Mouse (Mus musculus) frontal cortex, postnatal 25 days (tissue): ENCODE data around the gene Foxp4.
A peak's percentile ranks its signal among the peaks of the same experiment; 100 is the strongest.

Source experiments
- DNase-seq, 2 experiments: peaks; one replicate each; pipeline ENCODE4 v3.0.0; 2022; ENCODE audit warnings: low spot score in 2 of 2

Gene Foxp4

DNA sequence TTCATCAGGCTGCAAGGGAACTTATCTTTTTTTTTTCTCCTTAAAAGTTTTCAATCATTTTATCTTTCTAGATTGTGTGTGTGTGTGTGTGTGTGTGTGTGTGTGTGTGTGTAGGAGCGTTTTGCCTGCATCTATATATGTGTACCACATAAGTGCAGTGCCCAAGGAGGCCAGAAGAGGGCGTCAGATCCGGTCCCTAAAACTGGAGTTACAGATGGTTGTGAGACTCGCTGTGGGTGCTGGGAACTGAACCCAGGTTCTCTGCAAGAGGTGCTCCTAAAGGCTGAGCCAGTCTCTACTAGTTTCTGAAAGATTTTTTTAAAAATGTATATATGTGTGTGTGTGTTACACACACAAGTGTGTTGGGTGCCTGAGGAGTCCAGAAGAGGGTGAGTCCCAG is 5.0 kb upstream of the Foxp4 start:
- DNase-seq: no peak

DNA sequence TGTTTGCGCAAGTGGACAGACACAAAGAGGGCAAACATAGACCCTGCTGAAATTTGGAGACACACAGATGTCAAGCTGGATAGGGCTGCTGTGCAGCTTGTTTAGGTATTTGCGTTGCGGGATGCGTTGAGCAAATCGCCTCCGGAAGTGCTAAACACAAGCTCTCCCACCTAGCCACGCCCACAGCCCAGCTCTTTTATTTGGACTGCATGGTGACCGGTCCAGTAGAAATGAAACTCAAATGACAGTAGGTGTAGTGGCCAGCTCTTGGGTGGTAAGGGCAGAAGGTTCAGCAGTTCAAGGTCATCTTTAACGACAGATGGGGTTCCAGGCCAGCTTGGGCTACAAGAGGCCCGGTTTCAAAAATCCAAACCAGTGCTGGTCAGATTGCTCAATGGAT is 1.5 kb upstream of the Foxp4 start:
- no peak for DNase-seq

DNA sequence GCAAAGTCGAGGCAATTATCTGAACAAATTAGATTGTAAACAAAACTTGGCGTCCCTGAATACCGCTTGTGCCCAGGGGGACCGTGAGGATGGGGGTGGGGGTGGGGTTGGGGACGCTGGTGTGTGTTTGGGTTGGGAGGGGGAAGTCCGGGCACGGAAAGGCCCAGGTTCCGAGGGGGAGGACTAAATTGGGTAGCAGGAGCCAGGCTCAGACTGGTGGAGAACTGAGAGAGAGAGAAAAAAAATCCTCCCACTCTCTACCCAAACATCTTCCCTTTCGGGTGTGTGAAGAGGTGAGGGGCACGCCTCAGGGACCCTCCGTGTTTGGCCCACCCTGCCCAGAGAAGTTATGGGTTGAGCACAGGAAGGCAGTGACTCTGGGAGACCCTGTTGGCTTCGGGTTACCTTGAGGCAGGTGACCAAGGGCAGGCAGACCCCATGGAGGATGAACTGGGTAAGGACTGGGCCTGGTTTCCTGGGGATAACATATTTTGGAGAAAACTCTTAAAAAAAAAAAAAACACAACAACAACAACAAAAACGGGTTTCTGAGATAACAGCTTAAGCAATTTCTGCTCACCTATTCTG is 988 bp upstream of the Foxp4 start:
- no peak for DNase-seq

DNA sequence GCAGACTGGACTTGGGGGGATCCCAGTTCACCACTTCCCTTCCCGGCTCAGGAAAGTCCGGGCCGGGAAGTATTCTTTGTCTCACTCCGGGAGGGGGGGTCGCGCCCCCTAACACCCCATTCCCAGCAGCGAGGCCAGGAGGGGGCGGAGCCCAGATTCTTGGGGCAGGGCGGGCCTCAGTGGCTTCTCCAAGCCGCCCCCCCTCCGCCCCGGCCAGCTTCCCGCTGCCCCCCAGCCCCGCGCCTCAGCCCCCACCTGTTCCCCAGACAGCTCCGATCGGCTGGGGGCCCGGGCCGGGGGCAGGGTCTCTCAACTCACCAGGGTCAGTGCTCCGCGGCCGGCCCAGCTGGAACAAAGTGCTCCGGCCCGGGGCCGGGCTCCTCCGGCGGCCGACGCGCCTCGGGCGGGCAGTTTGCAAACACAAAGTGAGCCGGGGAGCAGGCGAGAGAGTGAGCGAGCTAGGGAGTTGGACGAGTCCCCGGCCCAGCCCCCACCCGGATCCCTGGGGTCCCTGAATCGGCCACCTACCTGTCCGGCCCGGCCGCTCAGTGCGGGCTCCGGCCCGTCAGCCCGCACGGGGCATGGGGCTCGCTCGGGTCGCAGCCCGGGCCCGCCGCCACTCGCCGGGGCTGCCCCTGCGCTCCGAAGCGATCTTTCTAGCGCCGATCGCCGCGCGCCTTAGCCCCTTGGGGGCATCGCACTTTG is 615 bp downstream of the Foxp4 start:
- DNase-seq: peak in 1 of 2 experiments; percentile 11

DNA sequence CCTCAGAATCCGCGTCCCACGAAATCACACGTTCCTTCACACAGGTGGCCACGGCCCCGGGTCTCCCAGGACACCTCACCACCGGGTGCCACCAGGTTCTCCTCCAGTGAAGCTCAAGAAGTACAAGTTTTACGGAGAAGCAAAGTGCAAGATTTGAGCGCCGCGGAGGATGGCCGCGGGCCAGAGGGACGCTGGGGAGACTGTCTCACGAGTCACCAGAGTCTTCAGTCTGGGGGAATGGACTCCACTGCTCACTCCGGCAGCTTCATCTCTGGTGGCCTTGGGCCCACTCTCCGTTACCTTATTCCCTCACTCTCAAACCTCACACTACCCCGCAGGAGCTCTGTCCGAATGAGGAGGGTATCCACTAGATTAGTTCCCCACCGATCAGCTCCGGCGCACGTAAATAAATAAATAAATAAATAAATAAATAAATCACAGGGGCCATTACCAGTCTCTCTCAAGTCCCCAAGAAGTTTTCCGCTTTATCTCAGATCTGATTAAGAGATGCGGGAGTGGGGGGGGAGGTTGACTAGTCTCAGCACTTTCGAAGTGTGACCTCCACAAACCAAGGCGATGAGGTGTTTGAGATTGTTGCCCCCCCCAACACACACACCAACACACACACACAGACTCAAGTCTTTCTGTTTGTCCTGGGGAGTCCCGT is 1.3 kb downstream of the Foxp4 start:
- DNase-seq: no peak

DNA sequence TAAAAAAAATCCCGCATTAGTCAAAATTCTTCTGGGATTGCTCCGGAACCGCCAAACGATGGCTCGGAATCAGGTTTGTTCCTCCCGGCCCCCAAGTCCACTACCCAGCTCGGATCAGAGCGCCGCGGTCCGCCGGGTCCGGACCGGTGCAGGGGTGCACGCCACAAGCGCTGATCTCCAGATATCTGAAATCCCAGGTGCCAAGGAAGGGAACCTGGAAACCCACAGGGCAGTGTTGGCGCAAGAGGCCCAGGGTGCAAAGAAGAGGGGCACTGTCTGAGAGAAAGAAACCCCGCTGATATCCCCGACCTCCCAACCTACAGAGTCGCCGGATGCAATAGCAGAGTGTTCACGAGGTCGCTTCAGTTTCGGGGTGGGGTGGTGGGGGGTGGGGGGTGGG is 1.9 kb downstream of the Foxp4 start:
- DNase-seq: no peak

DNA sequence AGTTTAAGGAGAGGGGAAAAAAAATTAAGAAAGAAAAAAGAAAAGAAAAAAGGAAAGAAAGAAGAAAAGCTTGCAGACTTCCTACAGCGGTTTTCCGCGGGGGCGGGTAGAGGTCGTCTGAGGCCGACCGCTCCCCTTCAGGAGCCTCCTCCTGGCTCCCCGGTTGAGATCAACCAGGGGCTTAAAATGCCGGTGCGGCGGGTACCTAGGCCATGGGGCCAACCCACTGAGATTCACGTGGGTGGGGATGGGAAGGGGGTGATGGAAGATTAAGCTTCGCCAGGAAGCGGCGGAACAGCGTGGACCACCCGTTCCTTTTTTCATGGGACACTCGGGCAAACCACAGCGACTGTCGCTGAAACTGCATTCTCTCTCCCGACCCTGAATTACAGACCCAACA is 2.3 kb downstream of the Foxp4 start:
- no peak for DNase-seq

DNA sequence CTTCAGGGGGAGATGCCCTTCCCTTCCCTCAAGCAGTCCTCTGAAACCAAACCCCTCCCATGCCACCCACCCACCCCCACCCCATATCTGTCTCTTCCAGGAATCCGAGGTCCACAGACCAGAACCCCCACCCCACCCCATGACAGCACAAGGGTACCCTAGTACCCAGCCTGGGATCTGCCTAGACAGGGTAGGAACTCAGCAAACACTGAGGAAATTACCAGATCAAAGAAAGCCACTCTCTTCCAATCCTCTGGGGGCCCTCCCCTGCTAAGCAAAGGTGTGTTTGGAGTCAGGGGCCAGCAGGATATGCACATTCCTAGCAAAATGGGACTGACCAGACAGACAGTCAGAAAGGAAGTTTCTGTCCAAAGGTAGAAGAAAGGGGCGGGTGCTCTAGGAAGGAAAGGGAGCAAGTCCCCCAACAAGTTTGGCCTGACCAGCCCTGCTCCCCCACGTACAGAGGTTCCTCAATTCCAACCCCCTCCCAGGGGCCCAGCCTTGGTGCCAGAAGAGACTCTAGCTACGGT is 3.2 kb downstream of the Foxp4 start:
- no peak for DNase-seq

DNA sequence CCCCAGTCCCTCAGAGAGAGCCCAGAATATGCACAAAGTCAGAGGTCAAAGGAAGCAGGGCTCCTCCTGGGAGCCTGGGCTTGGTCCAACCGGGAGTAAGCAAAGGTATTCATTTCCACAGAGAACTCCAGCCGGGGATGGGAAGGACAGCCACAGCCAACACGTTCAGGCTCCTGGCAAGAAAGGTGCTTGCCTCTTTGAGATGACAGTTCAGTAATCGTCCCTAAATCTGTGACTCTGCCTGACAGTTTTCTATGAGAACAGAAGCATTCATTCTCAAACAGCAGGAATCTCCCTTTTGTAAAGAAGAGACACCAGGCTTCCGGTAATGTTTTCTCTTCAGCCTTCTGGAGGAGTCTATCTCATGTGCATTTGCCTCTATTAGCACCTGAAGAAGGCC is 4.6 kb downstream of the Foxp4 start:
- no peak for DNase-seq

DNA sequence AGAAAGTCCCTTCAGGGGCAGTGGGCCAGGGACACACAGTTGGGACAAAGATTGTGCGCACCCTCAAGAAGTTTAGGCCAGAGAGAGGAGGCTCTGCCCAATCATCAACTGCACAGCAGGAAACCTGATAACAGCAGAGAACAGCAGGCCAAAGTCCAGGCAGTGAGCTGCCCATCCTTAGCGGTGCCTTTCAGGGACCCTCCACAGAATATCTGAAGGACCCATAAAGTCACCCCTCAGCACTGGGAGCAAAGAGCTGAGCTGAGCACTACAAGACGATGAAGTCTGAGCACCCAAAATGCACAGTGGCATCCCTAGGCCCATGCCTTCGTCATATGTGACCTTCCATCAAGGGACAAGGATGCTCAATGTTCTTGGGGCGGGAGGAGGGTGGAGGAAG is 6.5 kb downstream of the Foxp4 start:
- DNase-seq: no peak

DNA sequence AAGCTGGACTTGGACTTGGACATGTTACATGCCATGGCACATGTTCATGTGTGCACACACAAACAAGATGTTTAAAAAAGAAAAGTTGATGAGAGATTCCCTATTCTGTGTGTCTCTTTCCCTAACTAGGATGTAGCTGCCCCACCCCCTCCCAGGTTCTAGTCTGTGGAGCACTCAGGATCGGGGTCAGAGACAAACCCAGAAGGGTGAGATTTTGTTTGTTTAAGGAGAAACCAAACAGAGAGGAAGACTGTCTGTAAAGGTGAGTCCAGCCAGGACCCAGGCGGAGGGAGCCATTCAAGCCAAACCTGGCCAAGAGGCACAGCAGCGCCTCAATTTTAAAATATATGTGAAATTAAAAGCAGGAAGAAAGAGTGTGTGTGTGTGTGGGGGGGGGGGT is 7.2 kb downstream of the Foxp4 start:
- no peak for DNase-seq

DNA sequence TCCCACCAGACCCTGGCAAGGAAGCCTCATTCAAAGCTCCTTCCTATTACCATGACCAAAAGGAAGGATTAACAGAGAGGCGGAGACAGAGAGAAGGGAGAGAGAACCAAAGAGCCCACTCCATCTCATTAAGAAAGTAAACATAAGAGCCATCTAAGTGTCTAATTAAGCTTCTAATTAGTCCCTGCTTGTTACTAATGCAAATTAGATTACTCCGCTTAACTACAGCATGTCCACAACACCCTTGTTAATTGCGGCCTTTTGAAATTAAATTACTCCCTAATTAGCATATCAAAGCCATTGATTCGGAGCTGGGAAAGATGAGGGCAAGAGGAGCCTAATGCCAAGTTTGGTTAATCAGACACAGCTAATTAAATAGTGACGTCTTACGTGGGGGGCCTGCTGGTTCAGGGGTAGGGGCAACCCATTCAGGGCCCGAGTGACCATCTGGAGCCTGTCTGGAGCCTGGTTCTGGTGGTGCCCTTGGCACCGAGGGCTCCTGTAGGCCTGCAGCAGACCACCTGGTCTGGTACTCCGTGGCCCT is 9.7 kb downstream of the Foxp4 start:
- DNase-seq: no peak

DNA sequence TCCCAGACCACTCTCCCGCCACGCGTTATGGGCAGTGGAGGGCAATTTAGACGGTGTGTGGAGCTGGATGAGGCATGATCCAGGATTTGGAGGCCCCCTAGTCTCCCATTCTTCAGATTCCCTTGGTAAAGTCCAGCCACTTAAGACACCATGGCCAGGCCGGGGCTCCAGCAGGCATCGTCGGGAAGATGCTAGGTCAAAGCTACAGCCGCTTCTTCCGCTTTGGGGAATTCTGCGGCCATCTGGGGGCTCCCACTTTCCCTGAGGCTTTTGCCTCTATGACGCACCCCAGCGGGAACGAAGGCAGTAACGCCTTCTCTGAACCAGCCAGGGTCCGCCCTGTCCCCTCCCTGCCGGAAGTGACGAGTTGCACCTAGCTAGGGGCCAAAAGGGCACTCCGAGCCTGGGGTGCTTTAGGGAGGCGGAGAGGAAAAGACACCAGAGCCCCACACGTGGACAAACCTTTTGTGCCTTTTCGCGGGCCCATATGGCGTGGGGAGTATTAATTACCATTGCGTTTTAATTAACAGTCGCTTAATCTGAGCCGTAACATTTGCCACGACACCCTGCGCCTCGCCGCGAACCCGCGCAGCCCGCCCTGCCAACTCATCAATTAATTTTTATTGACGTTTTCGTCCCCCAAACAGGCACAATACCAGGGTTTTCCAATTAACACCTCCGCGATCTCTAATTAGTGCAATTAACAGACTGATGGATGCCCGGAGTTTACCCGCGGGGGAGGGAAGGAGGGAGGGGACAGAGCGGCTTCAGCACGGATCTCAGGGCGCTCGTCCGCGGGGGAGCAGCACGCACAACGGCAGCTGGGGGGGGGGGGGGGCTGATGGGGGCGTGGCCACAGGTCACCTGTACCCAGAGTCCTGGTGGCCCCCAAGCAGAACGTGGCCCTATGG is 15.1 kb downstream of the Foxp4 start:
- DNase-seq: no peak

DNA sequence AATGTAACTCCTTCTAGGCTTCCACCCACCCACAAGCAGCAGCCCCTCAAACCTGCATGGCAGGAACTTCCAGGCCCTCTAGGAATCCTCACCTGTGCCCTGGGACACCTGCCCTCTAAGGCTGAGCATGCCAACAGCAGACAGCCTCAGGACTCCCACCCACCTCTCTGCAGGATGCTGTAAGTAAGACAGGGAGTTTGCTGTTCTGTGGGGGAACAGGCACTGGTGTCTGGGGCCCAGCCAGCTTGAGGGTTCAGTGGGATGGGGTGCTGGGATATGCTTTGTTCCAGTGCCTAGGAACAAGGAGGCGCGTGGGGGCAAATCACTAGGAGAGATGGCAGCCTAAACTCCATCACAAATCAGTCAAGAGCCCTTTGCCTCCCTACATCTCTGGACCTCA is 16.4 kb downstream of the Foxp4 start:
- no peak for DNase-seq

DNA sequence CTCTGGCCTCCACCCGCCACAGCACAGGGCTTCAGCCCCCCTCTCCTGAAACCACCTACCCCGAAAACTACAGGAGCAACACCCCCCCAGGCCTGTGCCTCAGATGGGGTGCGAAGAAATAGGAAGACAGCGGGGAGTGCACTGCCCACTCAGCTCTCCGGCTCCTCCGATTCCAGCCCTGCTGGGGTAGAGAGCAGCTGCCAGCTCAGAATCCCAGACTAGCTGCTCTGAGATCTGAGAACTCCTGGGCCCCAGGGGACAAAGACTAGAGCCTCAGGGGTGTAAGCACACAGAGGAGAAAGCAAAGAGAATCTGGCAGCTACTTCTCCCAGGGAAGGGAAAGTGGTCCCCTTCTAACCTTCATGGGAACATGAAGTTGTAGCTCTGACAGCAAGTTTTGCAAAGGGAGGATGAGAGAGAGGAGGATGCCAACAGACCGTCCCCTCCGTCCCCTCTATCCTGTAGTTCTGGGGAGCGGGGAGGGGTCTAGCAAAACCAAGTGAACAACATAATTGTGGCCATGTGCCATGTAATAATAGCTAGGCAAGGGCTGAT is 17.0 kb downstream of the Foxp4 start:
- DNase-seq: no peak

DNA sequence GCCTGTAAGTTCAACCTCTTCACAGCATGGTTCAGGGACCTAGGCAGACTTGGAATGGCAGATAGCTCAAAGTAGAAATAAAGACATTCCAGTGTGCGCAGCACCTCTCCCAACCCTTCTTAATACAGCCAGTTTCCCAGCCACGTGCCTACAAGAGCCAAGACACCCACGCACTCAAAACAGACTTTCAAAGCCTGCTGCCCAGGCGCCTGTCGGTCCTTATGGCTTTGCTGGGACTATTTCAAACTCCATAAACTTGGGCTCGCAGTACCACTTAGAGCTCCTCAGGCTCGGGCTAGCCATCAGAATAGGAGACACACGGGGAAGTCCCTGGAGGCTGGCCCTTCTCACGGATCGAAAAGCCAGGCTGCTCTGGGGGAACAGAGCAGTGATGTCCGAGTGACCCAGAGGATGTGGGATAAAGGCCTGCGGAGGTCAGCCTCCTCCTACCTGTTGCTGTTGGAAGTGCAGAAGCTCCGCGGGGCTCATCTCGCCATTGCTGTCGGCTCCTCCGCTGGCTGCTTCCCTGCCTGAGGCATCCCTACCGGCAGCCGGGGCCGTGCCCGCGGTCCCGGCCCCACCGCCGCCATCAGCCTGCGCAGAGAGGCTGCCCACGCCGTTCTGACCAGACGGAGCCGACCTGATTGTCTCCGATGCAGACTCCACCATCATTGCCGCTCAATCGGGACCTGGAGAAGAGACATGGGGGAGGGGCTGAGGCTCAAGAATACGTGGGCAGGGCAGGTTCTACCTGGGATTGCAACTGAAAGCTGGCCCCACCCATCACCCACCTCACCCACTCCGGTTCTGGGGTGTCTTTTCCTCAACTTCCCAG is 20.4 kb downstream of the Foxp4 start:
- DNase-seq: no peak

DNA sequence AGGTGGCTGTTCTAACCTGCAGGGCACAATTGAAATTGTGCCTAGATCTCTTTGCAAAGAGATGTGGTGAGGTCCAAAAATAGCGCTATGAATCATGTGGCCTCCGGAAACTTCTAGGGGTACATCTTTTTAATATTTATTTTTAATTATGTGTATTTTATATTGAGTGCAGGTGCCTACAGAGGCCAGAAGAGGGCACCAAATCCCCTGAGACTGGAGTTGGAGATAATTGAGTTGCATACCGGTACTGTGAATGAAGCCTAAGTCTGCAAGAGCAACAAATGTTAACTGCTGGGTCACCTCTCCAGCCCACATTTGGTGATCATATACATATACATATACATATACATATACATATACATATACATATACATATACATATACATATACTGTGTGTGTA is 22.7 kb downstream of the Foxp4 start:
- no peak for DNase-seq

DNA sequence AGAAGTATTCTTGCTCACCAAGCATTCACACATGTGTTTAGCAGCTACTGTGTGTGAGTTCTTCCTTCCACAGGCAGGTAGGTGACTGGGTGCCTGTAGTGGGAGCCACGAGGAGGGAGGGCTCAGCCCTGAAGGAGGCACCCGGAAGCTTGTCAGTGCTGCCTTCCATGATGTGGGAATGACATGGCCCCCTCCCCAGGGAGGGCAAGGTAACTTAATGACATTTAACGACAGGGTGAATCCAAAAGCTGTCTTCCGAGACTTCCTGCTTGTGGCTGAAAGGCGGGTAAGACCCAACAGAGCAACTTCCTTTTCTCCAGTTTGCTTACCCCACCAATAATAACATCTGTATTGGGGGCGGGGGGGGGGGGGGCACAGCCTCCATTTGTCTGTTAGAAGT is 23.7 kb downstream of the Foxp4 start:
- no peak for DNase-seq

DNA sequence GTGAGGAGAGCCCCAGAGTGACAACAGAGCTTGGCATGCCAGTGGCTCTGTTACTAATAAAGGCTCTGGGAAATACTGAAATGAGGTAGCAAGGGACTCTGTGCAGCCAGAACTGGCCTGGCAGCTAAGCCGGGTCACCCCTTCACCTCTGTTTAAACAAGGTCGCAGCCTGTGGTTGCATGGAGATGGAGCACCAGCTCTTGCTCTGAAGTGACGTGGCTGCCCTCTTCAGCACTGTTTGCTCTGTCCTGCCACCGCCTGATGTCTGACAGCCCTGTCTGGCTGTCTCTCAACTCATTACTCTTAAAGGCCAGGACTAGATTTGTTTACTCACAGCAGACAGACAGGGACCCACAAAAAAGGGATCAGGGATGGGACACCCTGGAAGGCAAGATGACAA is 25.3 kb downstream of the Foxp4 start:
- DNase-seq: no peak

DNA sequence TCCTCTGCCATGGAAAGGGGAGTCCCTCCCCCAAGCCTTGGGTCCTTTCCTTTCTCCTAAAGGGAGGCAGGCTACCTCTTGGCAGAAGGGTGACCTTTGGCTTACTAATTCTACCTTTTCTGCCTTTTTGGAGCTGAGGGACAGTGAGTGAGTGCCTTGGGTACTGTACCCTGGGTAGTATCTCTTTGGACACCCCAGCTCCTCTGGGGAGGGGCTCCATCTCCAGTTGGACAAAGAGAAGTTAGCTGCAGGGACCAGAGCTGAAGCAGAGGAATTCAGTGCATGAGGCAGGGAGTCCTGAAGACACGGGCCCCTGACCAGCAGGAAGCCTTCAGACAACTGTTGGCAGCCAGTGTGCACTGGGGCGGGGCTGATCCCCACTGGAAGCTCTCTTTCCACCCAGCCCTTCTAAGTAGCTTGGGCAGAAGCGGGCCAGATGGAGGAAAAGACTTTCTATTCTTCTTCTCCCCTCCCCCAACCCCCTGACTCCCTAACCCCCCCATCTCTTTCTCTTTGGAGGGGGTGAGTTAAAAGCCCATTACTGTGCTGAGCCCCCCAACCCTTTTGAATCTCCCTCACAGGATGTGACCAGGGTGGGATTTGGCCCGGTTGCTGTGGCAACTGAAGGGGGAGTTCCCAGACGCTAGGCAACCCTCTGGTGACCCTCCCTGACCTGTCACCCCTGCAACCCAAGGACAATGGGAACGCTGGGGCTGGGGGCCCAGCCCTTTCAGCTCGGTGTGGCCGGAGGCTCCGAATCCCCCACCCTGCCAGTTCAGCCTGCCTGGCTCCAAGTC is 26.3 kb downstream of the Foxp4 start:
- no peak for DNase-seq
